Mouse (Mus musculus) olfactory bulb, adult 2 months (tissue): ENCODE measurements around the gene Gprin1.

Experiments
- CTCF ChIP-seq: fragments of 200-500 bp; IDR thresholded peaks from 2 replicates; pipeline ENCODE4 v1.5.1; 2012; ENCODE audit warnings: low read depth, mild to moderate bottlenecking, low read length, moderate library complexity; ENCODE audit not compliant: insufficient read depth
- POLR2A ChIP-seq: fragments of 200-500 bp; IDR thresholded peaks from 2 replicates; pipeline ENCODE4 v1.6.1; 2012; ENCODE audit warnings: mild to moderate bottlenecking, low read depth, low read length, moderate library complexity; ENCODE audit not compliant: insufficient read depth

DNA sequence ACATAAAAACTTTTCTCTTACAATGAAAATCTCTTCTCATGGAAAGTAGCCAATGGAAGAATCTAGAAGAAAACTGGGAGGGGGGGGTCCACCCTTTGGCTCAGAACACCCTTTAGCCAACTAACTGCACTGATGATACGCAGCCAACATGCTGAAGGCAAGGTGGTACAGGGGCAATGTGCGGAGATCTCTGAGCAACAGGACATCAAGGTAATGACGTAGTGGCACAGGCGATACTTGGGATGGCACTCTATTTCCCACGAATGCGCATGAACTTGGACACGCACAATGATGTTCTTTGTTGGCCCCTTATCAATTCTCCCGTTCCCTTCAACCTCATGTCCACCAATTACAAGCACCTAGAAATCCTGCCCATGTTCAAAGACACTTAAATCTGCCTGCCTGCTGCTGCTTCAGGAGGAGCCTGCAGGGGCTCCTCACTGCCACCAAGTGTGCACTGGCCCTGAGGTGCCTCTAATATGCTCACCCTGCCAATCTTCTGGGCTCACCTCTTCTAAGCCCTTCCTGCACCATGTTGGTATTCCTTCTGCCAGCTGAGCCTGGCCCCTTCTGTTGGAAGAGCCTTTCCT lies 59.4 kb downstream of the Gprin1 start:
- no peak for TF ChIP-seq POLR2A
- TF ChIP-seq CTCF: no peak
